Mouse (Mus musculus): ENCODE results near the gene Xpnpep1. TPM values are rescaled to one million over a fixed set of nuclear protein-coding genes. Genes with fewer than 3 reads are reported as not detected.
A peak's percentile ranks its signal among the peaks of the same experiment; 100 is the strongest.

The Xpnpep1 gene
- total RNA-seq, 2 experiments from 2014 or later, result 80.0 to 90.6 TPM

DNA sequence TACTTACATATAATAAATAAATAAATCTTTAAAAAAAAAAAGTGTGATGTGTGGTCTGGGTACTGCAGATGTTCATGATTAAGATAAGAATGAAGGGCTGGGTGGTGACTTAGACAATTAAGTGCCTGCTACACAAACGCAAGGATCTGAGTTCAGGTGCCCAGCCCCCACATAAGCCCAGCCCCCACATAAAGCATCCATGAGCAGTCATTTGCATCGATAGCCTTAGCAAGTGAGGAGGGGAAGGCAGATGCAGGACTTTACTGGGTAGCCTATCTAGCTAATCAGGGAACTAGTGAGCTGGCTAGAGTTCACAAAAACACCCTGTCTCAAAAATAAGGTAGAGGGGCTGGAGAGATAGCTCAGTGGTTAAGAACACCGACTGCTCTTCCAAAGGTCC lies 29.4 kb upstream of the Xpnpep1 start:
- intact Hi-C loops (cut with DNase I), result no loop called here
- no peak for DNase-seq (ENCODE audit: low spot score)

DNA sequence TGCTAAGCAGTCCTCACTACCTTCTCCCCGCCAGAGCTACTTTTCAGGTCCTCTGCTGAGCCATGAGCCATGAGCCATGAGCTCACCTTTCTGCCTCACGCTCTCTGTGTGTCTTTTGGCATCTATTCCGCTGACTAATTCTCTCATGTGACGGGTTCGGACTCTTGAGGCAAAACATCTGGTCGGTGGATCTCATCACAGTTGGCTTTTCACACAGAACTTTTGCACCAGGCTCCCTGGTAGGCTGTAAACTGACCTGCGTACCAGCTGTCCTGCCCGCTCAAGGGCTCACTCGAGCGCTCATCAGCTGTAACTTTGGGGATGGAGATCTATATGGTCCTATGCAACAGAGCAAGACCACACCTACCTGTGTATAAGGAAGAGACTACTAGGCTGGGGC lies 26.9 kb upstream of the Xpnpep1 start:
- DNase-seq (ENCODE audit: low spot score), result peak; percentile 61
- intact Hi-C loops (cut with DNase I), result no loop called here

DNA sequence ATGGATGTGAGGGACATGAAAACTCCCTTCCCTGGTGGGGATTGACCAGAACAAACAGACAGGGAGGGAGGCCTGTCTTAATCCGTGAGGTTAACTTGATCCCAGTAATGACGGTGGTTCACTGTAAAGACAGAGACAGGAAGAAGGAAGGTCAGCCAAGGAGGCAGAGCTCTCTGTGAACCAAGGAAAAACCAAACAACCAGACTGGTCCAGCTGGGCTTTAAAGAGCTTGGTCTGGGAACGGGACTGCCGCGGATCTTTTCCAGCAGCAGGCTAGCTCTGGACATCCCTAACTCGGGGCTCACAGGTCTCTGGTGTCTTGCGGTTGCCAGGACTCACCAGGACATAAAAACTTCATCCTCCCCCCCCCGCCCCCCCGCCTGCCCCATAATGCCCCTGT lies 26.5 kb upstream of the Xpnpep1 start:
- intact Hi-C loops (cut with DNase I), result no loop called here
- no peak for DNase-seq (ENCODE audit: low spot score)

DNA sequence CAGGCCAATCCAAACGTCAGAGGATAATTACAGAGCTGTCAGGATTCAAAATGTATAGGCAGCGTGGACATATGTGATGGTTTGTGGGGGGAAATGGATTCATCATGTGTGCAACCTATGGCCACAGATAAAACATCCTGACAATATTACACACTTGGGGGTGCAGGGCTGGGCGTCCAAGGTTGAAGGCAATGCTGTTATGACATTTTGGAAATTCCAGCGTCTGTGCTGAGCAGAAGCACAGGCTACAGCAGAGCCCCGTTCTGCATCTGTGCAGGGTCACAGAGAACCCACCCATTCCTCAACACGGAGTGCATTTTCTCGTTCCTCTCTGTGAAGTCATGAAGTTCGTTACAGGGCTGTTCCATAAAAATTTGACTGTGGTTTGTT lies 25.0 kb upstream of the Xpnpep1 start:
- intact Hi-C loops (cut with DNase I), result no loop called here
- no peak for DNase-seq (ENCODE audit: low spot score)

DNA sequence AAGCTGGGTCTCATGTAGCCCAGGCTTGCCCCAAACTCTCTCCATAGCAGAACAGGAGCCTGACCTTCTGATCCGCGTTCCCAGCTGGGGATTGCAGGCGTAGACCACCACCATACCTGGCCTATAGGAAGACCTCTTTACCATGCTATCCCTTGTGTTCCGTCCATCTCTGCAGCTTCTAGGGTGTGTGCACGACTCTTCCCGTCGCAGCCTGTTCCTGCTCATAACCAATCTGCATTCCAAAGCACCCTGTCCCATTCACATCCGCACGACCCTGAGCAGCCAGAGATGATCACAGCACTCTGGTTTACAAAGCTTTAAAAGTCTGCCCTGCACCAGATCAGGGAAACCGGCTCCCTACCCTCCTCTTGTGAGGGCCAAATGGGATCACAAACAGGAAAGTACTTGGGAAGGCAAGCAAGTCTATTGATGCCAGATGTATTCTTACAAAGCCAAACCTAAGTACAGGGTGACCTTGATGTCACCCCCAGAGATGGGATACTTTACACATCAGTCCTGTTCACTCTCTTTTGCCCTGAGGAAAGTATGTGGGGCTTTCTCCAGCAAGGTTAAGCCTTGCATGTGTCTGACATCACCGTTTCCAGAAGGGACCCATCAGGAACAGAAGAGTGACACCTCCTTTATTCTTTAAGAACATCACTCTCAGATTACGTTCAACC lies 24.4 kb upstream of the Xpnpep1 start:
- no peak for DNase-seq (ENCODE audit: low spot score)
- intact Hi-C loops (cut with DNase I), result no loop called here

DNA sequence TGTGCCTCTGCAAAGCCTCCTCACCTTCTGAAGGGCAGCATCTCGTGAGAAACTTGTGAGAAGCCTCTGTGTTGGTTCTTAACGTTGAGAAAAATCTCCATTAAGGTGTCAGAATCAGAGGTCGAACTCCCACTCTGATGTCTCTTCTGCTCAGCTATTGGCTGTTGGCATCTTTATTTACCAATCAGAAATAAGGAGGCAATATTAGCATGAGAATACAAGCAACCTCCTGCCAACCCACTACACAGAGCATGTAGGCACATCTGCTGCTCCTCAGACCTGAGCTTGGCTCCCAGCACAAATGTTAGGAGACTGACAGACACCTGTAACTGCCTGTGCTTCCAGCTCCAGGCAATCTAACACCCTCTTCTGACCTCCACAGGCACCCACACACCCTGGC lies 22.0 kb upstream of the Xpnpep1 start:
- intact Hi-C loops (cut with DNase I), result no loop called here
- no peak for DNase-seq (ENCODE audit: low spot score)

DNA sequence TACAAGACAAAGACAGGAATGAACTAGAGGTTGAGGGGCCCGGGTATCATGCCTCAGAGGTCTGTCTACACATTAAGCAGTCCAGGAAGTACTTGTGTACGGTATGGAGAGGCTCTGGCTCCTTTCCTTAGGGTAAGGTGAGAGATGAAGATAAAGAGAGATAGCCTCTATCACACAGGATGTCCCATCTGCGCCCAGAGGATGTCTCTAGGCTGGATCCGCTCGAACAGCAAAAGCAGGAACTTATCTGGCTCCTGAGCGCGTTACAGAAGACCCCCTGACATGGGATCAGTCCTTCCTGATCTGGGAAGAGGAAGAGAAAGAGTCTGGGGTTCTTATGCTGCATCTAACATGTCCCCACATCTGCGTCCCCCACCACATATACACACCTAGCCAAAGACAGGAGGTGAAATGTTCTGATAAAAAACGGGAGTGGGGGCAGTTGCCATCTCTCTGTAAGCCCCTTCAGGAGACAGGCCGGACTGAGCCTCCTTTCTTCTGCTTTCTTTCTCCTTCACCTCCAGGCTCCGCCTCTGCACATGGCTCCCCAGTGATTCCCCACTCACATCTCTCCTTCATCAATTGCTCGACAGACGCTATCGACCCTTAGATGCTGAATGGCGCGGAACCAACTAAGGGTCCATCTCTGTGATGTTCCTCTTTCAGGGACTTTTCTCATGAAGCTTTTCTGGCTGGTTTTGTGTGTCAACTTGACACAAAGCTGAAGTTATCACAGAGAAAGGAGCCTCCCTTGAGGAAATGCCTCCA lies 19.5 kb upstream of the Xpnpep1 start:
- DNase-seq (ENCODE audit: low spot score), result no peak
- intact Hi-C loops (cut with DNase I), result no loop called here

DNA sequence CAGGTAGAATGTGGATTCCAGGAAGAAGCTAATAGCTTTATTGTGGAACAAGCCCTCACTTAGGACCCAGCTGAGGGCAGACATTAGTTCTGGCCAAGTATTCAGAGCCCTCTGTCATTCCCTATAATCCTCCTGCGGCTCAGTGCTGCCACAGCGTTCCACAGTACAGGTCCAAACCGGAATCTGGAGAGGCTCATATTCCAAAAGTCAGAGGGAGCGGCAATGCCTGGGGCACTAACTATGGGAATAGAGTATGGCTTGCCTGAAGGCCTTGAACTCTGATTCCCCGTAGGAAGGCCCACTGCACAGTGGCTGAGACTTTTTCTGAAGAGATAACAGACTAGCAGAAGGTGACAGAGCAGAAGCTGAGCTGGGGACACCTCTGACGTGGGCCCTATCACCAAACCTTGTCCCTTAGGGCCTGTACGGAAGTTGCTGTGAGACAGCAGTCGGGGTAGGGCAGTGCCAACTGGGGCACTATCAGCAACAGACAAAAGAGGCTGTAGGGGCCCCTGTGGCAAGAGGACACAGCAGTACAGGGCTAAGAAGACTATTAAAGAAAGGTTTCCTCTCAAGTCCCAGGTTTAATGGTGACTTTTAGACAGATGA lies 18.8 kb upstream of the Xpnpep1 start:
- intact Hi-C loops (cut with DNase I), result no loop called here
- DNase-seq (ENCODE audit: low spot score), result no peak

DNA sequence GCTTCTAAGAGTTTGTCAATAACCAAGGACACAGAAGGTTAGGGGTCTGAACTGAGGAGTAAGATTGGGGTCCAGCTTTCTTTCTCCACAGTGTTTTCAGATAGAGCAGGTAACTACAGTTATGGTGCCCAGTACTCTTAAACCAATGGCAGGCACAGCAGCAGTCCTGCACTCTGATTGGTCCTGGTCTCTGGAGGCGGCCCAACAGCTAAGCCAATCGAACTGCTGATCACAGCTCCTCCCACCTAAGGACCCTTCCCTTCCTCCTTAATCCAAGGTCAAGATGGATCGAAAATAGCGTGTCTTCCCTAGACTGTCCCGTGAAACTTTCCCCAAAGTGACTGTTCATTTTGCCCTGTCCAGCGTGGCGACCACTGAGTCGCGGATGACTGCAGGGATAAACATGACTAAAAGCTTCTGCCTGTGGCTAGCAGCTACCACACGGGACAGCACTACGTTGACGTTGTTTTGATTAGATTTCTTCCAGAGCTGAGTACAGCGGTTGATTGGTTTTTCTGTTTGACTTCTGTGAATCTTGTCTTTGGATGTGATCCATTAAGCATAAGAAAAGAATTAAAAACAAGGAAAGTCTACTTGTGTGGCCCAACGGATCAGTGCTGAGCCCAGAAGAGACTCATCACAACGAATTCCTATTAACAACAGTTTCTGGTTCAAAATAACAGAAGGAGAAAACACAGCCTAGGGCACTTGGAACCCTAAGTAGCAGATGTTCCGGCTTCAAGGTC lies 18.1 kb upstream of the Xpnpep1 start:
- no peak for DNase-seq (ENCODE audit: low spot score)
- intact Hi-C loops (cut with DNase I), result no loop called here

DNA sequence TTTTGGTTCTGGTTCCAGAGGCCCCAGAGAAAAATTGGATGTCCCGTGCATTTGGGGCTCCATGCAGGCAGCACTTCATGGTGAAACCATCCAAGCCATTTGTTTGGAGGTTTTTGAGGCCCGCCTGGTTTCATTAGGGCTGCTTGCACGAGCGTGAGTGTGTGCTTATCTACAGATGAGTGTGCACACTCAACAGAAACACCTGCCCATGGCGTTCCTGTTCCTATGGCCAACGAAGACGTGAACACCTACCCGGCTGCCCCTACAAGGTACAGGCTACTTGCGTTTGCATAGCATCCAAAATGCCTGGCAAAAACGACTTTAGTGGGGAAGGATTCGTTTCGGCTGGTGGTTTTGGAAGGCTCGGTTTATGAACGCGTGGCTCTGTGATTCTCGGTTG lies 13.3 kb upstream of the Xpnpep1 start:
- intact Hi-C loops (cut with DNase I), result no loop called here
- DNase-seq (ENCODE audit: low spot score), result no peak

DNA sequence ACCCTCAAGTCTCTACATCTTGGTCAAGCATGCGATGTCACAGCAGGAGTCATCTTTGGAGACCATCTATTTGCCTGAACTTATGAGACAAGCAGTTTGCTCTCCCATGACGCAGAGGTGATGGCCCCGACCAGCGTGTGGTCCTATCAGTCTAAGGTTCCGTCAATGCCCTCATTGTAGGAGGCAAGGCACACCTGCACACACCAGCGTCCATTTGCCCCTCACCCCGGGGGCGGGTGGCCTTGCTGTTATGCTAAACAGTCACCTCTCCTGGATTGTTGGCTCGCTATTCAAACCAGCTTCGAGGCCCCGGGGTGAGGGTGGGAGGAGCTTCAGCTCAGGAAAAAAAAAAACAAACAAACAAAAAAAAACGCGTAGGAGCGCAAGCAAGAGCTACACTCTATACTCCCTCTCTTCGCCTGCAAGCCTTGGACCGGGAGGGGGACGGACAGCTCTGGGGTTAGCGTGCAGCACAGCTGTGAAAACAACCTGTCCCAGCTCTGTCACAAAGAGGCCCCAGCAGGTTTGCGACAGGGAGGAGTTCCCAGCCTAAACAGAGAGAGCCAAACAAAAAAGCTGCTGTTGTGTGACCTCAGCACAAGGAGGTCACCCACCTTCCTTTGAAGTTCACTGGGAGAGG lies 12.1 kb upstream of the Xpnpep1 start:
- DNase-seq (ENCODE audit: low spot score), result no peak
- intact Hi-C loops (cut with DNase I), result no loop called here

DNA sequence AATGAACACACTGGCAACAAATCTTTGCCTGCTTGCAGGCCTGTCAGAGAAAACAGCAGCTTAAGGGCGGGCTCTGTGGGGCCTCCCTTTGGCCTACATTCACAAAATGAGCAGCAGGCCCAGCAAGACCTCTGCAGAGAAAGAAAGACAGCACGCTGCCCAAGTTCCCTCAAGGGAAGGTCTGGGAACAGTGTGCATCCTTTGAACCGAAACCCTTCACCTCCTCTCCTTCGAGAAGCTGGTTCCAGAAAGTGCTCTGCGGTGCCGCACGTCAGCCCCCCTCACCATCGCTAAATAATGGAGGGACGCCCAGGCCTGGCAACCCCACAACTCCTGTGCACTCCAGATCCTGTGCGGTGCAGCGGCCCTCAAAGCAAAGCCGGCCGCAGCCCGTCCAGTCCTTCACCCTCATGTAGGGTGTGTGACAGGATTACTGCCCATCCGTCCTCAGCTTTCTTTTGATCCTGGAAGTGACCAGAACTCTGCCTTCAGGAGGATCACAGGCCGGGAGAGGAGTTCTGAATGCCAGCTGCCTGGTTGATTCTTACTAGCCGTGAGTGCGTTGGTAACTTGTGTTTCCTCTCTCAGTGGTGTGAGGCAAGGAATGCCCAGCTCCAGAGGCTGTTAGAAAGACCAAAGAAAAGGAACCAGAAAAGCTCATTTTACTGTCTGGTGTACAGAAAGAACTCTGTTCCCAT lies 11.4 kb upstream of the Xpnpep1 start:
- no peak for DNase-seq (ENCODE audit: low spot score)
- intact Hi-C loops (cut with DNase I), result no loop called here

DNA sequence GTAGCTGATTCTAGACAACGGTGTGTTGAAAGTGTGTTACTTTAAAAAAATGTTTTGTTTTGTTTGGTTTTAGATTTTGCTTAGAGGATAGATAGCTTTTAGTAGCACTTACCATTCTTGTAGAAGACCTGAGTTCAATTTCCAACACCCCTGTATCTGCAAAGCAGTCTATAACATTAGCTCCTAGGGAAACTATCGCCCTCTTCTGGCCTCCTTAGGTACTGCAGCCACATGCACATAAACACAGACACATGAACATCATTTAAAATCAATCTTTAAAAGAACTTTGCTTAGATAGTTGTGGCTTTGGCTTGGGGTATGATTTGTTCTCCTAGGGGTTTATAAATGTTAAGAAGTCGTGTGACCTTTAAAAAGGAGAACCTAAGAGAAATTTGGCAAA lies 10.1 kb upstream of the Xpnpep1 start:
- no peak for DNase-seq (ENCODE audit: low spot score)
- intact Hi-C loops (cut with DNase I), result no loop called here

DNA sequence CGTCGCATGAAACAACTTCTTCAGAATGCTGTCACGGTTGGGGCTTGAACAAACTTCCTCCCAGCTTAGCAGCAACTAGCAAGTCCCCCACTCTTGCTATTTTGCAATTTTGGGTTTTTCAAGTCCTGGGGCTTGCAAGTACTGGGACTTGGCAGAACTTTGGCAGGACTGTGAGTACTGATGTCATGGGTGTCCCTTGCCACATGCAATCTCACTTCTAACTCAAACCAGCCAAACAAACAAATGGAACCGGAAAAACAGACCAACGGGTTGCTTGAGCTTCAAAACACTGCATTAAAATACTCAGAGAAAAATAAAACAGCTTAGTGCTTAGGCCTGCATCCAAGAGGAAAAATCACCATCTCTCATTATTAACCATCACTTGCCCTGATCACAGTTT lies 7.2 kb upstream of the Xpnpep1 start:
- DNase-seq (ENCODE audit: low spot score), result peak; percentile 43
- intact Hi-C loops (cut with DNase I), result no loop called here

DNA sequence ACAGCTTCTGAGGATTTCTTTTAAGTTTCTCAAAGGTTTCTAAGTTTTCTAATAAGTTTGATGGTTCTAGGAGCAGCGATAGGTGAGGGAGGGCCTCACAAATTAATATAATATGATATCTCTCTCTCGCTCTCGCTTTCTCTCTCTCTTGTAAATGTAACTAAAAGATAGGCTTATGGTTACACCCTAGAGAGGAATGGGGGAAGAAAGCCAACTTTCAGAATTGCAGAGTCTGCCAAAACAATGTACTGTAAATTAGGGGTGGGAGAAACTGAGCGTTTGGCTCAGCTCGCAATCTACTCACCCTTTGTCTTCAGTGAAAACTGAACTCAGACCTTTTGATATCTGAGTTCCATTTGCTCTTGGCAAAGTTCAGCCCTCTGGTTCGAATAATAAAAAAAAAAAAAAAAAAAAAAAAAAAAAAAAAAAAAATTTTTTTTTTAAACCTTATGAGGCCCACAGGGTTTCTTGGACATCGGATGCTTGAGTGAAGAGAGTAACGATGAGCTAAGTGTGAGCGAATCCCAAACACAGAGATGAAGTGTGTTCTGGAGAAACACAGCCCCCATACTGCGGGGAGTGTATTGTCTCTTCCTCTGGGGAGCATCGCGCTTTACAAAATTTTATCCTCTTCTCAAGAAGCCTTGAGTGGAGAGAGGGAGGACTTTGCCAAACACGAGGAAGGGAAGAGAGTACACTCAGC lies 3.6 kb upstream of the Xpnpep1 start:
- DNase-seq (ENCODE audit: low spot score), result no peak
- intact Hi-C loops (cut with DNase I), result loop anchor here (5.0 kb wide), 1 partner anchor 44 kb away; no protein-coding TSS in a partner anchor

DNA sequence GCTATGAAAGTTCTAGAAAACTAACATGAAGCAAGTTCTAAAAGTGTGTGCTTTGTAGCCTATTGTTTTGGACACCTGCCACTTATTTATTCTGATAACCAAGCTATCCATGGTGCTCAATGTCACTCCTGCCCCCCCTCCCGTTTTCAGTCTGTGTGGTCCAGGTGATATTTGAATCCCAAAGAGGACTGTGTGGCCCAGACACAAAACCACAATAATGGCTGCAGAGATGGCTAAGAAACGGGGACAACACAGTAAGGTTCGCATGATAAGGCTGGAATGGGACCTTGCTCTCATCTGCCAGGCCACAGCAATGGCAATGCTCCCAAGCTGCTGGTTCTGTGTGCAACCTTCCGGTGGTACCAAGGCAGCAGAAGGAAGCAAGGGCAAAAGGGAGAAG lies 1.6 kb upstream of the Xpnpep1 start:
- intact Hi-C loops (cut with DNase I), result loop anchor here (2.0 to 5.0 kb wide), 2 partner anchors 46 to 99 kb away; partner anchors contain the start of gene Add3

DNA sequence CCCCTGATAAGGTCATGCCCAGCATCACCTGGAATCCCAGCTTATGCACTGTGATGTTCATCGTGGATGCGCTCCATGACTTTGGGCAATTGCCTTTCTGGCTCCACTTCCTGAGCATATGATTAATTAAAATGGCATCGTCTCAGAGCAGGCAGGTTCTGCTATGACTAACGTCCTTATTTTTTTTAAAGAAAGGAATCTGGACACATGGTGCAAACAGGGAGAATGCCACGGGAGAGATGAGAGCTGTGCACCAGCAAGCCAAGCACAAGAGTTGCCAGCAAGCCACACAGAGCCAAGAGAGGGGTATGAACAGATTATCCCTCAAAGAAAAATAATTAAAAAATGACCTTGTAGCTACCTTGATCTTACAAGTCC lies 1.1 kb upstream of the Xpnpep1 start:
- intact Hi-C loops (cut with DNase I), result loop anchor here (2.0 to 5.0 kb wide), 2 partner anchors 46 to 100 kb away; partner anchors contain the start of gene Add3
- no peak for DNase-seq (ENCODE audit: low spot score)

More for the DNA sequence above, 1.6 kb upstream of the Xpnpep1 start:
- no peak for DNase-seq (ENCODE audit: low spot score)

DNA sequence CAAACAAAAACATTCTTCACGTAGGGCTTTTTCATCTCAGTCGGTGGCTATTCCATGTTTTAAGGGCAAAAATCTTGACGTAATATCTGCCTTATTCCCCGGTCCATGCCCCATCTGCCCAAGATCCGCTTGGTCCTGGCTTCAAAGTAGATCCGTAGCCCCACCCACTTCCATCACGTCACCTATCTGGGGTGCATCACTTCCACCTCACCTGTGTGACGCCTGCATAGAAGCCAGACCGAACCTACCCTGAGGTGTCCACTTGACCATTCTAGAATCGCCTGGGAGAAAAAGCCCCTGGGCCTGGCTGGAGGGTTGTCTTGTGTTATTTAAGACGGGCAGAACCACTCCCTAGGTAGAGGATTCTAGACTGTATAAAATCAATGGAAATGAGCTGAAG lies 924 bp downstream of the Xpnpep1 start:
- DNase-seq (ENCODE audit: low spot score), result no peak
- intact Hi-C loops (cut with DNase I), result loop anchor here (5.0 kb wide), 1 partner anchor 273 kb away; the partner anchor contains the start of gene Mxi1
